Mouse (Mus musculus) brown adipose tissue, adult 24 weeks (tissue): ENCODE data around the gene Arvcf. TPM values are rescaled to one million over a fixed set of nuclear protein-coding genes. Genes with fewer than 3 reads are reported as not detected.
A peak's percentile ranks its signal among the peaks of the same experiment; 100 is the strongest.

Source experiments
- H3K27ac ChIP-seq: fragments of 200-500 bp; replicated peaks from 2 replicates; pipeline ENCODE4 v1.5.1; 2012; ENCODE audit warnings: low read depth, mild to moderate bottlenecking, low read length
- H3K4me1 ChIP-seq: fragments of 200-500 bp; 2 replicates; pipeline ENCODE4 v1.6.1; 2012; ENCODE audit warnings: low read length, mixed read lengths; ENCODE audit not compliant: control insufficient read depth, insufficient read depth, insufficient read length
- H3K4me3 ChIP-seq: fragments of 200-500 bp; 2 replicates; pipeline ENCODE4 v1.5.1; 2012; ENCODE audit warnings: low read depth, mild to moderate bottlenecking, low read length, moderate library complexity; ENCODE audit not compliant: insufficient read depth
- polyA plus RNA-seq: library from polyadenylated mRNA; stranded (reverse); fragments of >200 nt; gene quantifications from 2 replicates; pipeline ENCODE4 v1.2.4, GENCODE M21; 2012; ENCODE audit not compliant: missing spikeins, insufficient read depth, insufficient read length

Arvcf gene
- polyA plus RNA-seq: 3.8 and 4.7 TPM in 2 replicates

DNA sequence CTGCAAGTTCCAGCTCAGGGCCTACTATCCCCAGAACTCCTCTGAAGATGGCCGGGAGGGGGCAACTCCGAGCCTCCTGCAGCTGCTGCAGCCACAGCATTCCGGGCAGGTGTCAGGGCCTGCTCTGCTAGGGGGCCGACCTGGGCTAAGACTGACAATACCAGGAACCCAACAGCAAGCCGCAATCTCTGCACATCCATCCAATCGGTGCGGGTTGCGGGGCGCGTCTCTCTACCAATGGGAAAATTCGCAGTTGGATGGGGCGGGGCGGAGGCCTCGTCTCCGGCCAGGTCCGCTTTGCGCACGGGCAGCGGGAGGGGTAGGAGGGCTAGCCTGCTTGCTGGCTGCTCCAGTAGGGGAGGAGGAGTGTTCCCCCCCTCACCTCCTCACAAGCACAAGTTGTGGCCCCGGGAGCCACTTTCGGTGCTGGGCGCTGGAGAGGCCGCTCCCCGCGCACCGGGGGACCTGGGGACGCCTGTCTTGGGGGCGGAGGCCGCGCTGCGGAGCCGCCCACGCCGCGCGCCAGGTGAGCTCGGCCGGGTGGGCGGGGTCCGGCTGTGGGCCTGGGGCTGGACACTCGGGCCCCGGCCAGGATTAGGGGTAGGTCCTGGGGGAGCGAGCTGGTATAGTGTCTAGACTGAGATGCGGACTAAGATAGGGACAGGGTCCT is at the start of gene Arvcf, which contains the start of gene Tango2:
TSS of gene Arvcf (plus strand) at position 252 of the 670 bp plus-strand sequence.
TSS of gene Tango2 (minus strand) at position 173 of the 670 bp plus-strand sequence.
- H3K4me1 ChIP-seq: peaks cover 4% of the 10 kb centered on the region
- H3K4me3 ChIP-seq: peak within 1 kb of the TSS; percentile 82
- no peak within 1 kb of the TSS for H3K27ac ChIP-seq

GRCm38 (mm10) chr16:18308159-18308558 is 39.8 kb upstream of the Arvcf start:
- Histone ChIP-seq H3K4me3 (no peak overlapping the region), H3K4me1 (no peaks in the 10 kb centered on the region), H3K27ac (no peak overlapping the region)

GRCm38 (mm10) chr16:18318992-18319391 is 29.0 kb upstream of the Arvcf start:
- Histone ChIP-seq H3K4me1 (no peaks in the 10 kb centered on the region), H3K4me3 (no peak overlapping the region), H3K27ac (no peak overlapping the region)

DNA sequence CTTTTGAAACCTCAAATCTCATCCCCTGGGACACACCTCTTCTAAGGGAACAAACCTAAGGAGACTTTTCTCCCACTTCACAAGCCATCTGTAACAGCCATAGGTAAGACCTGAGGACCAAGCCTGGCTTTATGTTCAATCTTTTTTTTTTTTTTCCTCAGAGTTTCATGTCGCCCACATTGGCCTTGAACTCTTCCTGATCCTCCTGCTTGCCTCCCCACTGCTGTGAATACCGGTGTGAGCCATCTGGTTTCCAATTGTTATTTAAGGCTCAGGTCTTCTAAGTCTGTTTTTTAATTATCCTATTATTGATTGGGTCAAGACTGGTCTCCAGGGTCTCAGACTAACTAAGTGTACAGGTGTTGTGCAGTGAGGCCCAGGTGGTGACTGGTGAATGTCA is 26.5 kb upstream of the Arvcf start:
- H3K4me1 ChIP-seq: no peaks in the 10 kb centered on the region
- no peak overlapping the region for H3K27ac ChIP-seq
- no peak overlapping the region for H3K4me3 ChIP-seq

- Histone ChIP-seq H3K27ac (no peak overlapping the region), H3K4me3 (no peak overlapping the region), H3K4me1 (no peaks in the 10 kb centered on the region)
Measured at GRCm38 (mm10) chr16:18323460-18323859, 24.5 kb upstream of the Arvcf start.

DNA sequence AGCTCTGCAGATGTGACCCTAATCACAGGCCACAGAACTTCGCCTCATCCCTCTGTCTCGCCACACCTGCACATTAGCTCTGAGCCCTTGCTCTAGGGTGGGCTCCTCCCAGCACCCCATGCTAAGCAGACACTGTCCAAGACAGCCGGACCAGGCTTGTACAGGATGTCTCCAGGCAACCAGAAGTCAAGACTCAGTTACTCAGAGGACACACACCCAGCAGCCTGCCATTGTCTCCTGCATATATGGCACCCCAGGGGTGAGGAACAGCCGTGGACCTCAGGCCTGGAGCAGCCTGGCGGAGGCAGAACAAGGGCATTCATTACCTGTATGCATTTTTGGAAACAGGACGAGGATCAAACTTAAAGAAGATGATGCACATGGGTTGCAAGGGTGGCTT is 24.0 kb upstream of the Arvcf start:
- no peak overlapping the region for H3K4me3 ChIP-seq
- no peaks in the 10 kb centered on the region for H3K4me1 ChIP-seq
- H3K27ac ChIP-seq: no peak overlapping the region

- H3K4me3 ChIP-seq: no peak overlapping the region
- H3K27ac ChIP-seq: no peak overlapping the region
- H3K4me1 ChIP-seq: no peaks in the 10 kb centered on the region
Measured at GRCm38 (mm10) chr16:18325741-18326140, 22.2 kb upstream of the Arvcf start.

- Histone ChIP-seq H3K27ac (no peak overlapping the region), H3K4me3 (no peak overlapping the region), H3K4me1 (no peaks in the 10 kb centered on the region)
Measured at GRCm38 (mm10) chr16:18327936-18328335, 20.0 kb upstream of the Arvcf start.

GRCm38 (mm10) chr16:18328524-18328923 is 19.5 kb upstream of the Arvcf start:
- no peaks in the 10 kb centered on the region for H3K4me1 ChIP-seq
- H3K4me3 ChIP-seq: no peak overlapping the region
- H3K27ac ChIP-seq: no peak overlapping the region

GRCm38 (mm10) chr16:18333976-18334375 is 14.0 kb upstream of the Arvcf start:
- Histone ChIP-seq H3K4me1 (no peaks in the 10 kb centered on the region), H3K4me3 (no peak overlapping the region), H3K27ac (no peak overlapping the region)

- Histone ChIP-seq H3K4me3 (no peak overlapping the region), H3K4me1 (no peaks in the 10 kb centered on the region), H3K27ac (no peak overlapping the region)
Measured at GRCm38 (mm10) chr16:18335981-18336380, 12.0 kb upstream of the Arvcf start.

DNA sequence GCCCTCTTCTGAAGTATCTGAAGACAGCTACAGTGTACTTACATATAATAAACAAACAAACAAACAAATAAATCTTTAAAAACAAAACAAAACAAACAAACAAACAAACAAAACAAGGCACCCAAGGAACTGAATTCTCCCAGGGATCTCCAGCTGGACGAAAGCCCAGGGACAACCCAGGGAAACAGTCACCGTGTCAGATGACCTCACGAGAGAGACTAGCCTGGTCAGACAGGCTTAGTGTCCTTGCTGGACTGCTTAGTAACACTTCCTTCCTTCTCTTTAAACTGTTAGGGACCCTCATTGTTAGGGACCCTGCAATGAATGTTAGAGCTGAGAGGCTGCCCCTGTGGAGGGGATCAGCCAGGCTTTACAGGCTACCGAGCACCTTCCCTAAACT is 10.7 kb upstream of the Arvcf start:
- no peak overlapping the region for H3K4me3 ChIP-seq
- no peak overlapping the region for H3K27ac ChIP-seq
- H3K4me1 ChIP-seq: no peaks in the 10 kb centered on the region

- Histone ChIP-seq H3K27ac (no peak overlapping the region), H3K4me3 (no peak overlapping the region), H3K4me1 (peaks cover 7% of the 10 kb centered on the region)
Measured at GRCm38 (mm10) chr16:18339866-18340265, 8.1 kb upstream of the Arvcf start.

DNA sequence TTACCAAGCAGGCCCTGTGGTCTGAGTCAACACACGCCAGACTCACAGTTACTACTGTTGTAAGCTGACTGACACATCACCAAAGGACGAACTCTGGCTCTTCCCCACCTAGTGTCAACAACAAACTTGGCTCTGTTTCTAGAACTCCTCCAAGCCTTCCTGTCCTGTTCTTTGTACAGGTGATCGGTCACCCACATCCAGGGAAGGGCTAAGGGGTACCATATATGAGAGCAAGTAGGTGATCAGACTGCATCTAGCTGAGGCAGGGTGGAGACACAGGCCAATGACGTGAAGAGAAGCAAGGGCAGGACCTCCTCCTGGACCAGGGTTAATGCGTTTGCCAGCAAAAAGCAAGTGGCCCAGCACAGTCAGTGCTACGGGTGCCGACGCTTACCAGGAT is 6.4 kb upstream of the Arvcf start:
- H3K27ac ChIP-seq: no peak overlapping the region
- peaks cover 7% of the 10 kb centered on the region for H3K4me1 ChIP-seq
- H3K4me3 ChIP-seq: no peak overlapping the region

DNA sequence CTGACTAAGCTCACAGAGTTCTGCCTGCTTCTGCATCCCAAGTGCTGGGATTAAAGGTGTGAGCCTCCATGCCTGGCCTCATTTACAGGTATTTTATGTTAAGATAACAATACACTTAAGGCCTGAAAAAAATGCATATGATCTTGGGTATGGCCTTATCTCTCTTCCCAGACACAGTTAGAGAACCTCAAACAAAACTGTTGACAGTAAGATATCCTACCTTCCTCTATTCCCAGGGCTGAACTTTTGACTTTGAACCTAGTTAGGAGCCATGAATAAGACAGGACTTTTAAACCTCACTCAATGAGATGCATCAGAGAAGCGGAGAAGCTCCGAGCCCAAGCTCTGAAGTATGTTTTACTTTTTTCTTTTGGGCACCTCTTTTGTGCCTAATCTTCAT is 5.9 kb upstream of the Arvcf start:
- H3K4me3 ChIP-seq: no peak overlapping the region
- H3K27ac ChIP-seq: no peak overlapping the region
- H3K4me1 ChIP-seq: peaks cover 7% of the 10 kb centered on the region
